Comparison of ENCODE assay signal across 26 mouse cellular contexts in genomic region chr16:54374990-54375389, GRCm38 (mm10).
"Had no signal": no experiment of that assay in that cellular context is flagged by ENCODE, and none has a peak within 500 bp of the region (broad histone marks: within the 10 kb centered on the region; RNA-seq: fewer than 3 reads in every experiment).

No protein-coding gene starts in this region.

- ATAC-seq: hindbrain, embryonic 16.5 days; inflammation-experienced regulatory T-cells, adult 6 months; intestine, embryonic 15.5 days; intestine, postnatal 0 days; liver, embryonic 12.5 days had no signal

- H3K27ac ChIP-seq: gastrocnemius, adult 2 months; heart, embryonic 10.5 days; hindbrain, embryonic 10.5 days; hindbrain, embryonic 12.5 days; hindbrain, embryonic 14.5 days; intestine, embryonic 15.5 days; kidney, postnatal 0 days; limb, embryonic 13.5 days; limb, embryonic 15.5 days; liver, embryonic 12.5 days; liver, embryonic 14.5 days had no signal

- H3K4me3 ChIP-seq: gastrocnemius, adult 2 months; heart, embryonic 10.5 days; heart, embryonic 12.5 days; hindbrain, embryonic 10.5 days; hindbrain, embryonic 12.5 days; intestine, embryonic 15.5 days; left cerebral cortex, adult 2 months; limb, embryonic 13.5 days; limb, embryonic 15.5 days; liver, embryonic 12.5 days had no signal

- H3K27me3 ChIP-seq: heart, embryonic 12.5 days; hindbrain, embryonic 12.5 days; intestine, embryonic 15.5 days; limb, embryonic 13.5 days; limb, embryonic 15.5 days; liver, embryonic 12.5 days had no signal

- H3K9me3 ChIP-seq: heart, embryonic 10.5 days; heart, embryonic 12.5 days; hindbrain, embryonic 10.5 days; hindbrain, embryonic 12.5 days; intestine, embryonic 15.5 days; limb, embryonic 13.5 days; limb, embryonic 15.5 days; liver, embryonic 12.5 days had no signal

- H3K4me2 ChIP-seq: heart, embryonic 12.5 days; hindbrain, embryonic 12.5 days; hindbrain, embryonic 14.5 days; intestine, embryonic 15.5 days; limb, embryonic 13.5 days; limb, embryonic 15.5 days; liver, embryonic 12.5 days had no signal

- H3K9ac ChIP-seq: heart, embryonic 12.5 days; hindbrain, embryonic 12.5 days; hindbrain, embryonic 14.5 days; intestine, embryonic 15.5 days; limb, embryonic 13.5 days; limb, embryonic 15.5 days; liver, embryonic 12.5 days; liver, embryonic 14.5 days had no signal

- DNase-seq: gastrocnemius, adult 2 months; gastrocnemius, postnatal 10 days; gastrocnemius, postnatal 25 days; heart, adult 18-20 months; heart, postnatal 10 days; heart, postnatal 4 days; kidney, adult 18-20 months; kidney, adult 8-10 months; kidney, postnatal 14 days; kidney, postnatal 36 days; left cerebral cortex, postnatal 4 days had no signal

- H3K36me3 ChIP-seq: heart, embryonic 10.5 days; heart, embryonic 12.5 days; hindbrain, embryonic 10.5 days; hindbrain, embryonic 12.5 days; intestine, embryonic 15.5 days; limb, embryonic 13.5 days; limb, embryonic 15.5 days; liver, embryonic 12.5 days had no signal

- H3K4me1 ChIP-seq: heart, embryonic 10.5 days; heart, embryonic 12.5 days; hindbrain, embryonic 10.5 days; hindbrain, embryonic 12.5 days; intestine, embryonic 15.5 days; limb, embryonic 13.5 days; limb, embryonic 15.5 days; liver, embryonic 12.5 days had no signal
